In the genomic region with DNA sequence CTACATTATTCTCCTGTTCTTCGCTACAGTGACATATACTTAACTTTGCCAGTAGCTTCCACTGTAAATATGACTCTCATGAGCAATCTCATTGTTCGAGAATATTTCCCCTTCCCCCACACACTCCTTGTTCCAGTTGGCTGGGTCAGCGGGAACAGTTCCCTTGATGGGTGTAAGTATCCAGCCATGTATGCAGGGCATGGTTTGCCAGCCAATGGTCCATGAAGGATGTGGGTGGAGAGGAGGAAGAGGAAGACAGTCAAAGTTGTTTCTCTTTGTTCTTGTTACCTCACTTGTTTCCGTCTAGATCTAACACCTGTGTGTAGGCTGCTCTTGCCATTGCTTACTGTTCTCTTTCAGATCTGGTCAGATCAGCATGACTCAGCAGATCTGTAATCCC, we compare ENCODE assay signal across 16 mouse cellular contexts.
A peak's percentile ranks its signal among the peaks of the same experiment; 100 is the strongest.
DNase-seq lines count a peak whose midpoint lies in the region; ATAC-seq lines count a peak whose summit lies in the region.
"Had no signal": no experiment of that assay in that cellular context is flagged by ENCODE, and none has a peak within 500 bp of the region (broad histone marks: within the 10 kb centered on the region; RNA-seq: fewer than 3 reads in every experiment).

No protein-coding gene starts in this region.

- 69% methylated on average over 4 of the region's 4 CpGs for WGBS in hindbrain, embryonic 13.5 days

- no peaks in the 10 kb centered on the region for H3K27me3 ChIP-seq in hindbrain, embryonic 13.5 days
- H3K27me3 ChIP-seq: heart, embryonic 12.5 days; neural tube, embryonic 13.5 days had no signal

- no peak overlapping the region for H3K4me2 ChIP-seq in hindbrain, embryonic 13.5 days
- H3K4me2 ChIP-seq: heart, embryonic 12.5 days; neural tube, embryonic 13.5 days had no signal

- no peak overlapping the region for H3K4me3 ChIP-seq in hindbrain, embryonic 13.5 days
- H3K4me3 ChIP-seq: heart, embryonic 12.5 days; neural tube, embryonic 13.5 days had no signal

- peak overlapping the region; percentile 5; the same call in 1 of the 2 replicates for H3K27ac ChIP-seq in hindbrain, embryonic 13.5 days
- H3K27ac ChIP-seq: neural tube, embryonic 13.5 days had no signal

- no peaks in the 10 kb centered on the region for H3K9me3 ChIP-seq in hindbrain, embryonic 13.5 days
- H3K9me3 ChIP-seq: heart, embryonic 12.5 days; neural tube, embryonic 13.5 days had no signal

- H3K4me1 ChIP-seq in hindbrain, embryonic 13.5 days (replicated peaks), result peaks cover 15% of the 10 kb centered on the region
- H3K4me1 ChIP-seq: heart, embryonic 12.5 days had no signal

- no peaks in the 10 kb centered on the region for H3K36me3 ChIP-seq in hindbrain, embryonic 13.5 days
- H3K36me3 ChIP-seq: heart, embryonic 12.5 days; neural tube, embryonic 13.5 days had no signal

- no peak overlapping the region for H3K9ac ChIP-seq in hindbrain, embryonic 13.5 days
- H3K9ac ChIP-seq: heart, embryonic 12.5 days; neural tube, embryonic 13.5 days had no signal

- ATAC-seq in hindbrain, embryonic 13.5 days (ENCODE audit: low FRiP score), result no peak

- DNase-seq in kidney, adult 9 months, result peak; percentile 7
- DNase-seq in kidney, postnatal 10 days, result no peak
- peak; percentile 5 for DNase-seq in ovary, adult 18-20 months (ENCODE audit: low spot score)
- DNase-seq in ovary, postnatal 10 days (ENCODE audit: low spot score), result no peak
- DNase-seq in retina, postnatal 1 day, result peak; percentile 30
- no peak for DNase-seq in heart, adult 11 months
- DNase-seq: adrenal gland, adult 8-10 months; cerebellum, adult 11 months; cerebellum, postnatal 14 days; left cerebral cortex, postnatal 4 days; lung, adult 18-20 months; lung, postnatal 4 days; thymus, postnatal 14 days had no signal

Comparison
In these comparisons a context has a peak if more than half of its experiments do, and no peak if none do; other contexts are left out.
1. DNase-seq: peak in kidney, adult 9 months (single experiment), ovary, adult 18-20 months (single experiment) and retina, postnatal 1 day (single experiment); none in kidney, postnatal 10 days (single experiment), ovary, postnatal 10 days (single experiment) and heart, adult 11 months (single experiment).